Mouse (Mus musculus): ENCODE measurements around the gene Flywch2.

Gene Flywch2

DNA sequence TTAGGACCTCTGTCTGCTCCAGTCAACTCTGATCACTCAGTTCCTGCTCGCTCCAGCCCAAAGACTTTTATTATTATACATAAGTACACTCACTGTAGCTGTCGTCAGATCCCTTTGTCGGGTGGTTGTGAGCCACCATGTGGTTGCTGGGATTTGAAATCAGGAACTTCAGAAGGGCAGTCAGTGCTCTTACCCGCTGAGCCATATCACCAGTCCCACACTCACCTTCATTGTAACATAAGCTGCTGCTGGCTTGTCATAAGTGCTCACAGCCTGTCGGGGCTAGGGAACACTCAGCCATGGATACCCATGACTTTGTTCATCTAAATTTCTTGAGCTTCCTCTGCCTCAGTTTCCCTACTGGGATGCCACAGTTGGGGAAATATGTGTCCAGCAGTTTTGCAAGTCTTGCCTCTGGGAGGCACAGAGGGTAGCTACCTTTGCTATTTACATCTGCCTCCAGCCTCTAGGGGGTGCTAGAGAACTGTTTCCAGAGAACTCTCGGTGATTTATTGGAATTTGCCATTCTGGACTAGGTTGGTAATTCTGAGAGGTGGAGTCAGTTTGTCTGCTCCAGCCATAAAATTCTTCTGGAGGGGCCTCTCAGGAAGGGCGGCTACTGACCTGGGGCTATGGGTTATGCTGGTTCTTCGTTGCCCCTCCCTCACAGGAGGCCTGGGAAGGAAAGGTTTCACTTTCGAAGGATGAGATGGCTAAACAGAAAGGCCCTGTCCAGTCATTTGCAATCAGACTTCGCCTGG, 37.1 kb downstream of the Flywch2 start:
- in situ Hi-C loops (cut with MboI) = no loop called here

DNA sequence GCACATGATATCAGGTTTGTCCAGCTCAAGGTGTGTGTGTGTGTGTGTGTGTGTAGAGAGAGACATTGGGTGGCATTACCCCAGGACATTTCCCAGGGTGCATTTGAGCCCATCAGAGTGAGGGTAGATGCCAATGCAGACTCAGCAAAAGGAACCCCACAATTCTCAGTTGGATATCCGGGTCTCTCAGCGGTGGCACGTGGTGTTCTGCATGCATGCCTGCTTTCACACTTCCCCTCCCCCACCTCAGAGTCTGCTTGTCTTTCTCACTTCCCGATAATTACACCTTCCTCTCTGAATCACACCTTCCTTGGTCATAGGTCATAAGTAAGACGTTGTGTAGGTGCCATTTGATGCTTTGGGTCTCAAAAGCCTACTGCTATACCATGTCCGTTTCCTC, 37.9 kb downstream of the Flywch2 start:
- in situ Hi-C loops (cut with MboI) = no loop called here

- in situ Hi-C loops (cut with MboI) = no loop called here
Observed at GRCm38 (mm10) chr17:23747471-23747870, 38.4 kb downstream of the Flywch2 start.

DNA sequence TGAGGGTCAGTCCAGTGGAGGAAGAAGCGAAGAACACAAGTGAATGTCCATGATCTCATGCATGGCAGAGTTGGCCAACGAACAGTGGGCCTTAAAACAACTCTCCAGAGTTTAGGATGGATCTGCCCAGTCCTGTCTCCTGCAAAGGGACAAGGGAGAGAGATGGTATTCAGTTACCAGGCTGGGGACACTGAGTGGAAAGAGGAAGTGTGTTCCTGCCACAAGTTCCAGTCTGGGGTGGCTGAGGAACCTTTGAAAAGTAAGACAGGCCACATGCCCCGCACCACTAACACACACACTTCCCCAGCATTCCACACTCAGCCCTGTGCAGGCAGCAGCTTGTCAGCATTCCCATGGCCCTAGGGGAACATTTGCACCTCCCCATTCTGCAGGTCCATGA, 39.1 kb downstream of the Flywch2 start:
- in situ Hi-C loops (cut with MboI) = no loop called here

DNA sequence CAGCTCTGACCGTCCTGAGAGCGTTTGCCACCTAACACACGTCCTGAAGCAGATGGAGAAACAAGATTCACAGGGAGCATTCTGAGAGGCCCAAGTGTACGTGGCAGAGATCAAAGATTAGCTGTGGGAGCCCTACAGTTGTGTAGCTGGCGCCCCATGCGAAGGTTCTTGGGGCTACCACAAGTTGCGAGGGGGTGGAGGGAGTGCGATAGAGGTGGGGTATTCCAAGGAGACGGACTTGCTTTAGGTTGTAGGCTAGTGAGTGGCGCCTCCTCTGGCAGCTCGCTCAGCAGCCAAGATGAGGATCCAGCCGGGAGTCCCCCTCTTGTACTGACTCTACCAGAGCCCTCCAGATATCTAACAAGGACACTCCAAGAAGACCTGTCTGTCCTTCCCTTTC, 39.6 kb downstream of the Flywch2 start:
- in situ Hi-C loops (cut with MboI) = no loop called here

DNA sequence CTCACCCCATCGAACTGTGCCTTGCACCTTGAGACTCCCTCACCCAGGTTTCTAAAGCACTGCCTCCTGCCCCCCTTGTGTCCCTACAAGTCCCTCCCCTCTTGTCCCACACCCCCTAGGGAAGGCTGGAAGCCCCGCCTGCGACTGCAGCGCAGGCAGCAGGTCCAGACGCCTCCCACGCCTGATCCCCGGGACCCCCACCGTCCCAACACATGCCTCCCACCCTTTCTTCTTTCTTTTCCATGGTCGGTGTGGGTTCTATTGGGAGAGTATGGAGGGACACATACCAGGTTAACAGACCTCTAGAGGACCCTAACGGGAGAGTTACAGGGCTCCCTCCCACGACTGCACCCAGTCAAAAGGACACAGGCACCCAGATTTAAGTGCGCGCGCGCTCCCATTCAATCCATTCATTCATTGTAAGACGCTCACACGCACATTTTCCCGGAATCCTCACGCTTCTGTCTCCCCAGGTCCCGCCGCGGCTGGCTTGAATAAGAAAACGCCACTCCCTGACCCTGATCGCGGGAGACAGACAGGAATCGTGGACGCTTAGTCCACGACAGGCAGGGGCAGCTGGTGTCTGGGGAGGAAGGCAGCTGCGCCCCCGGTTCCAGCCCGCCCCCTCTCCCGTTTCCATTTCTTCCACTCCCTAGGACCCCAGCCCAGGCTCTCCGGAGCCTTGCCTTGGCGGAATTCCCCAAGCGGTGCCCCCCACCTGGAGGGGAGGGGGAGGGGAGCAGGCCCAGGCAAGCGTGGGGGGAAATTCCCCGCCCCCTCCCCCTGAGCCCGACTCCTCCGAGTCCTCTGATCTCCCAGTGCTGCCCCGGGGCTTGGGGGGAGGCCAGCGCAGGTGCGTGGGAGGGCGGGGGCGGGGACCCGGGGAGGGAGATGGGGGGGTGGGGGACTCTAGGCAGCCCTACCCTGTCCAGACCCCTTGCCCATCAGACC, 40.3 kb downstream of the Flywch2 start, which contains the start of gene Kremen2:
Kremen2 (minus strand) TSS at position 533 of the 951 bp plus-strand sequence.
- in situ Hi-C loops (cut with MboI) = no loop called here

DNA sequence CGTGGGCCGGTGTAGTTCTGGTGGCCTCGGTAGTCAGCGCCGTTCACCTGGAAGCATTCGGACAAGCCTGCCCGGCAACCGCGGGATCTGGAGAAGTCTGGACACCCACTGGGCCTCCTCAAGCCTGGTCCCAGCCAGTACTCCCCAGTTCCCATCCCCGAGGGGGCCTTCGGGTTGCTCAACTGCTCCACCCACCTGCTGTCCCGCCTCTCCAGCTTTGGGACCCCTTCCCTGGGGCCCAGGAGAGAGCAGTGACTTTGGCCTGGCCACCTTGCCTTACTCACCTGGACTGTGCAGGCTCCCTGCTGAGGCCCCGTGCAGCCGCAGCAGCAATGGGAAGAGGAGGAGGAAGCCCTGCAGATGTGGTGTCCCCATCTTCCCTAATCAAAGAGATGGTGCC, 41.2 kb downstream of the Flywch2 start:
- in situ Hi-C loops (cut with MboI) = no loop called here

- in situ Hi-C loops (cut with MboI) = no loop called here
Observed at GRCm38 (mm10) chr17:23744076-23744475, 41.8 kb downstream of the Flywch2 start.

- in situ Hi-C loops (cut with MboI) = no loop called here
Observed at GRCm38 (mm10) chr17:23742941-23743340, 42.9 kb downstream of the Flywch2 start.

GRCm38 (mm10) chr17:23742210-23742793, 43.6 kb downstream of the Flywch2 start:
- in situ Hi-C loops (cut with MboI) = no loop called here

GRCm38 (mm10) chr17:23741359-23742209, 44.3 kb downstream of the Flywch2 start:
- in situ Hi-C loops (cut with MboI) = no loop called here

GRCm38 (mm10) chr17:23740598-23741021, 45.3 kb downstream of the Flywch2 start, which contains the start of gene Paqr4:
Gene Paqr4 (minus strand): TSS chr17:23740867.
- in situ Hi-C loops (cut with MboI) = no loop called here

GRCm38 (mm10) chr17:23740136-23740584, 45.7 kb downstream of the Flywch2 start:
- in situ Hi-C loops (cut with MboI) = no loop called here

- in situ Hi-C loops (cut with MboI) = no loop called here
Observed at GRCm38 (mm10) chr17:23739202-23740135, 46.4 kb downstream of the Flywch2 start.

- in situ Hi-C loops (cut with MboI) = no loop called here
Observed at GRCm38 (mm10) chr17:23738836-23739201, 47.1 kb downstream of the Flywch2 start.

GRCm38 (mm10) chr17:23737493-23738445, 48.1 kb downstream of the Flywch2 start:
- in situ Hi-C loops (cut with MboI) = no loop called here

GRCm38 (mm10) chr17:23734341-23734740, 51.5 kb downstream of the Flywch2 start:
- in situ Hi-C loops (cut with MboI) = no loop called here

DNA sequence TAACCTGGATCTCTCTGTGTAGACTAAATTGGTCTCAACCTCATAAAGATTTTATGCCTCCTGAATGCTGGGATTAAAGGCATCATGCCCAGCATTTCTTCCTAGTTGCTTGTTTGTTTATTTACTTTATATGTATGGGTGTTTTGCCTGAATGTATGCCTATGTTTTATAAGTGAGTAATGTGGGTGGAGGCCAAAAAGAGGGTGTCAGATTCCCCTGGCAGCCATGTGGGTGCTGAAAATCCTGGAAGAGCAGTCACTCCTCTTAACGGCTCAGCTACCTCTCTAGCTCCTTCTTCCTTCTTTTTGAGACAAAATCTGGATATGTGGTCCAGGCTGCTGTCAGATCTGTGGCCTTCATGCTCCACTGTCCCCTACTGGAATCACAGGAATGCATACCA, 55.4 kb downstream of the Flywch2 start:
- in situ Hi-C loops (cut with MboI) = no loop called here

Measured in mature B cell (primary cell).